Mouse (Mus musculus) left cerebral cortex, postnatal 25 days (tissue): Measurements from ENCODE around the gene Gdpd4. TPM values are rescaled to one million over a fixed set of nuclear protein-coding genes. Genes with fewer than 3 reads are reported as not detected.

ENCODE experiments used
- DNase-seq, 2 experiments: peaks; one replicate each; pipeline ENCODE4 v3.0.0; 2022; ENCODE audit warnings: low spot score in 2 of 2, mixed read lengths in 1 of 2
- intact Hi-C: fragments of 180-260 bp; cut with DNase I; formaldehyde crosslinking; loops from one replicate; pipeline ENCODE4 v1.15.1; 2025
- total RNA-seq, 2 experiments: library from RNA; stranded (reverse); gene quantifications; 2 replicates each; pipeline ENCODE4 v1.2.3; 2021

Gene Gdpd4
- total RNA-seq, 2 experiments from 2014 or later: not detected

DNA sequence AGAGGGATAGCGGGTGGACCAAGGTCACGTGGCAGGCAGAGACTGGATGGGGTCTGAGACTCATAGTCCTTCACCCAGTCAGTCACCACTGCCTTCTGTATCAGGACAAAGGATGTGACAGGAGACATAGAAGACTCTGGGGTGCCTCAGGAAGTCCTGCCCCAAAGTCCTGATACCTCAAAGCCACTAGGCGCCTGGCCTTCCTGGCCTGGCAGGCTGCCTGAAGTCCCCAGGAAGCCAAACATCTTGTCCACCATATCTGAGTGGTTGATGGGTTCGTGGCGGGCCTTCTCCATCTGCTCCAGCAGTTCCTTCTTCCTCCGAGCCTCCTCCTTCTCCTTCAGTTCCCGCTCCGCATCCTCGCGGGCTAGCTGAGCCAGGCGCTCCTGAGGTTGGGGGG lies 157.7 kb downstream of the Gdpd4 start:
- DNase-seq: no peak
- intact Hi-C loops: no loop called here

DNA sequence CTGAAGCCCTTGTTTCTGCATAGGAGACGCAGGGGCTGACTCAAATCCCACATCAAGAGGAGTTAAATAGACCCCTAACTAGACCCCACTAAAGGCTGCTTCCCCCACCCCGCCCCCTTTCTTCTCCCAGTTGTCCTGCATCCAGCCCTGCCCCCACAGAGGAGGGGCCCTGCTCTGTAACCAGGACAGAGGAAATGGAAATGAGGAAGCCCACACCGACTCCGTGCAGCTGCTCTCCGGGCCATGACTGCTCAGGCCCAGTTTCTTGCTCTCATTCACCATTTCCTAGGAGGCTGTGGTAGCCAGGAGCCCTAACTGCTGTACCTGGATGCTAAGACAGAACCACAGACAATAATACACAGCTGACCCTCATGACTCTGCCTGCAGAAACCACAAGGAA lies 162.6 kb downstream of the Gdpd4 start:
- intact Hi-C loops: loop anchor here (10.0 kb wide), 1 partner anchor 338 kb away; no protein-coding TSS in a partner anchor
- DNase-seq: no peak

DNA sequence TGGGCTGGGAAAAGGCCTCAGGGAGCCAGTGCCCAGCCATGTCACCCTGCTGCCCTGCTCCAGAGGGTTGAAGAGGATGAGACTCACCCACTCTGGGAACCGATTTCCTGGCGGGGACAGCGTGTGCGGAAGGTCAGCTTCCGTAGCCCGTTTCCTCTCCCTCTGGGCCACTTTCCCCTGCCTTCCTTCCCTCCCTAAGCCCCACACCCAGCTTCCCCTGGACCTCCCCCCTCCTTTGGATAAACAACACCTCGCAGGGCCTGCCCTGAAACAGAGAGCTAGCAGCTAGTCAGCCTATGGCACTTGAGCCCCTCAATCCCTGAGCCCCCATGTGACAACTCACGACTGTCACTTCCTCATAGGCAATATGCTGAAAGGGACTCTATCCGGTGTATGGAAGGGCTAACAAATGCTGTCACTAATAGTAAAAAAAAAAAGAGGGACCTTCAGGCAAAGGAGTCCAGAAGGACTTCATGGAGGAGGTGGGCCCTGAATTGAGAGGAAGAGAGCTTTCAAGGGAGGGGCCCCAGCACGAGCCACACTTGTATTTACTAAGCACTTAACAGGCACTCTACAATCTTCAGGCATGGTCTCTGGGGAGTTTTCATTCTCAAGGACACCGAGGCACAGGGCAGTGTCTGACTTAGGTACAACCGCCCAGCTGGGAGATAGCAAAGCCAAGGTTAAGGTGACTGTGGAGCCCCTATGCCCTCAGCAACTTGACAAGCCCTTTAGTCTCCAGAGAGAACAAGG lies 165.0 kb downstream of the Gdpd4 start:
- intact Hi-C loops: loop anchor here (10.0 kb wide), 1 partner anchor 340 kb away; no protein-coding TSS in a partner anchor
- no peak for DNase-seq

DNA sequence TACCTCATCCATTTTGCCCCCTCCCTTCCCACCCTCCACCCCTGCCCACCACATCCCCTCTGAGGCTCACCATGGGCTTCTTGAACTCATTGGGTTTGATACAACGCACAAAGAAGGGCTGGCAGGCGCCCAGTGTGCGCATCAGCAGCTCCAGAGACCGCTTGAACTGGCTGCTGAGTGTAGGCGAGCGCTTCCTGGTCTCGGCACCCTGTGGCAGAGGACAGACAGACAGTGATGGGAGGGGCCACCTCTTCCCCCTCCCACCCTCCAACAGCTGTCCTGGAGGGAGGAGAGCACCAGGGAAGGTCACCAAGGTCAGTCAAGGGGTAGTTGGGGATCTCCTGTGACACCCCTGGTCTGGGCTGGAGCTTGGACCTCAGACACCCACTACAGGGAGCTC lies 165.6 kb downstream of the Gdpd4 start:
- DNase-seq: no peak
- intact Hi-C loops: loop anchor here (10.0 kb wide), 1 partner anchor 341 kb away; no protein-coding TSS in a partner anchor

DNA sequence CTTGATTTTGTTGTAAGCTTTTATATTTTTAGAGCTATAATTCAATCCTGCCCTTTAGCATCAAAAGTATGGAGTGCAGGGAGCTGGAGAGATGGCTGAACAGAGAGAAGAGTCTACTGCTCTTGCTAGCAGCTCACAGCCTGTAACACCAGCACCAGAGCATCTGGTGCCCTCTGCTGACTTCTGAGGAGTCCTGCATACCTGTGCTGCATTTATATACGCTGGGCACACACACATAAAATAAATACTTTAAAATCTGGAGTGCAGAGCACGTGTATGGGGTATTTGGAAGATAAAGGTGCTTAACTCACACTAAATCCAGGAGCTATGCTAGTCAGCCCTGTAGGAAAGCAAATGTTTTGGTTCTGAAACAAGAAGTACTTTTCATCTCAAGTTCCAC lies 166.6 kb downstream of the Gdpd4 start:
- no peak for DNase-seq
- intact Hi-C loops: loop anchor here (10.0 kb wide), 1 partner anchor 342 kb away; no protein-coding TSS in a partner anchor

DNA sequence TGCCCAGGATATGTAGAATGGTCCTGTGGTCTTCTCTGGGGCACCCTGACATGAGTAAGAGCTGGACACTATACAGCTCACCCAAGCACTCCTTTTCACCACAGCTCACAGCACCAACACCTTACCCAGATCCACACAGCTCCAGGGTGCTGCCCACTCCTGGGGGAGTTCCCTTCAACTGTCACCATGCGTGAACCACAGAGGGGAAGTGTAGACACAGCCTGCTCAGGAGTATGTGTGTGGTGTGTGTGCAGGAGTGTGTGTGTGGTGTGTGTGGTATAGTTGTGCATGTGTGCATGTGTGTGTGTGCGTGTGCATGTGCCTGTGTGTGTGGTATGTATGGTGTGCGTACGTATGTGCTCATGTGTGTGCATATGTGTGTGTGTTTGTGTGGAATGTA lies 176.1 kb downstream of the Gdpd4 start:
- no peak for DNase-seq
- intact Hi-C loops: no loop called here

DNA sequence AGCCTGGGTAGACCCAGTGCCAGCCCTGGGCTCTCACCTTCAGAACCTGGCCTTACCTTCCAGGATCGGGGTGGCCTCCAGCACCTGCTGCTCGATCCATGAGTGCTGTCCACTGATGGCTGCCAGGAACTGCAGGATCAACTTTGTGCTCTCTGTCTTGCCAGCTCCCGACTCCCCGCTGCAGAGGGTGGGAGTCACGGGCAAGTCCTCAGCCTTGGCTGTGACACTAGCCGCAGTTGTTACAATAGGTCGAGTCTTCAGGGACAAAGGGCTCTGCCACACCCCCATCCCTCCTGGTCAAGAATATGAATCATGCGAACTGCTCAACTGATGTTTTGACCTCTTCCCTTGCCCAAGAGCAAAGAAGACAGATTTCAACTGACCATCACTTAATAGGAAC lies 177.8 kb downstream of the Gdpd4 start:
- intact Hi-C loops: no loop called here
- DNase-seq: no peak

Other genes with a start within 250 kb of the Gdpd4 start
- gene Clns1a, start 223.3 kb upstream of the Gdpd4 start, total RNA-seq: 10 to 100 TPM; 76.2 to 89.9 TPM
- gene Aqp11, start 181.7 kb upstream of the Gdpd4 start, total RNA-seq: 10 to 100 TPM; 22.9 to 27.5 TPM
- 100 to 1,000 TPM; 401 to 458 TPM for gene Pak1, start 131.4 kb upstream of the Gdpd4 start, total RNA-seq
- 10 to 100 TPM in 1 of 2 experiments, 1 to 10 TPM in 1; 9.8 to 11.0 TPM for gene Myo7a, start 199.6 kb downstream of the Gdpd4 start, total RNA-seq
- under 1 TPM; 0.64 to 0.87 TPM for gene Omp, start 225.5 kb downstream of the Gdpd4 start, total RNA-seq